9 mouse cellular contexts compared by ENCODE assay signal in genomic region chr2:32629276-32629976, GRCm38 (mm10). TPM values are rescaled to one million over a fixed set of nuclear protein-coding genes. Genes with fewer than 3 reads are reported as not detected.
A peak's percentile ranks its signal among the peaks of the same experiment; 100 is the strongest.
DNase-seq lines count a peak whose midpoint lies in the region; ATAC-seq and TF ChIP-seq lines count a peak whose summit lies in the region.
"Had no signal": no experiment of that assay in that cellular context is flagged by ENCODE, and none has a peak within 500 bp of the region (broad histone marks: within the 10 kb centered on the region; RNA-seq: fewer than 3 reads in every experiment).

No protein-coding gene starts in this region.

- no peak for TF ChIP-seq CTCF in heart, postnatal 0 days (IDR thresholded peaks at IDR 0.05; ENCODE audit: low read depth)
- TF ChIP-seq CTCF in thymus, adult 2 months (IDR thresholded peaks at IDR 0.05; ENCODE audit: borderline replicate concordance, control insufficient read depth, extremely low read depth, insufficient read depth, low read length, poor library complexity): no peak

- no peak for TF ChIP-seq EP300 in heart, postnatal 0 days (IDR thresholded peaks at IDR 0.05; ENCODE audit: low read depth)

- peaks cover 34% of the 10 kb centered on the region for H3K4me1 ChIP-seq in heart, postnatal 0 days (ENCODE audit: control insufficient read depth, insufficient read depth)
- H3K4me1 ChIP-seq in limb, embryonic 11.5 days (ENCODE audit: control insufficient read depth, insufficient read depth, low read length): peaks cover 34% of the 10 kb centered on the region
- peaks cover 40% of the 10 kb centered on the region for H3K4me1 ChIP-seq in neural tube, embryonic 12.5 days
- no peaks in the 10 kb centered on the region; the same call in 1 of the 2 replicates for H3K4me1 ChIP-seq in thymus, adult 2 months (replicated peaks; ENCODE audit: control insufficient read depth, insufficient read depth, low read length)

- peak overlapping the region; percentile 30 for H3K9ac ChIP-seq in heart, postnatal 0 days (replicated peaks; ENCODE audit: low read depth, low read length)
- H3K9ac ChIP-seq in limb, embryonic 11.5 days (ENCODE audit: low read length): no peak overlapping the region
- H3K9ac ChIP-seq in neural tube, embryonic 12.5 days: 0 out of 2 replicates have a peak overlapping the region, but pooled peaks have one; percentile 26

- no peaks in the 10 kb centered on the region for H3K27me3 ChIP-seq in heart, postnatal 0 days (ENCODE audit: control insufficient read depth, insufficient read depth, low read length)
- H3K27me3 ChIP-seq in limb, embryonic 11.5 days (ENCODE audit: control insufficient read depth, insufficient read depth, low read length): no peaks in the 10 kb centered on the region
- H3K27me3 ChIP-seq in neural tube, embryonic 12.5 days (replicated peaks): no peaks in the 10 kb centered on the region
- H3K27me3 ChIP-seq in thymus, adult 2 months (ENCODE audit: control insufficient read depth, insufficient read depth, low read length): no peaks in the 10 kb centered on the region

- H3K36me3 ChIP-seq in heart, postnatal 0 days (replicated peaks; ENCODE audit: control insufficient read depth, insufficient read depth, low read length): peaks cover 37% of the 10 kb centered on the region
- no peaks in the 10 kb centered on the region for H3K36me3 ChIP-seq in limb, embryonic 11.5 days (ENCODE audit: control insufficient read depth, insufficient read depth, low read length)
- 0 out of 2 replicates have a peak, but pooled peaks cover 2% of the 10 kb centered on the region for H3K36me3 ChIP-seq in neural tube, embryonic 12.5 days
- H3K36me3 ChIP-seq in thymus, adult 2 months (ENCODE audit: control insufficient read depth, insufficient read depth, low read length): no peaks in the 10 kb centered on the region

- H3K4me3 ChIP-seq in heart, postnatal 0 days (ENCODE audit: low read depth, low read length): peak overlapping the region; percentile 42
- H3K4me3 ChIP-seq in limb, embryonic 11.5 days (ENCODE audit: low read depth, low read length): no peak overlapping the region
- H3K4me3 ChIP-seq in neural tube, embryonic 12.5 days: no peak overlapping the region
- no peak overlapping the region for H3K4me3 ChIP-seq in thymus, adult 2 months (ENCODE audit: control insufficient read depth, insufficient read depth, low read length)

- no peaks in the 10 kb centered on the region for H3K9me3 ChIP-seq in heart, postnatal 0 days (replicated peaks; ENCODE audit: control insufficient read depth, low read length)
- H3K9me3 ChIP-seq in limb, embryonic 11.5 days (ENCODE audit: control insufficient read depth, low read length): no peaks in the 10 kb centered on the region
- H3K9me3 ChIP-seq in neural tube, embryonic 12.5 days: no peaks in the 10 kb centered on the region

- ATAC-seq in heart, postnatal 0 days (ENCODE audit: insufficient read depth, low read depth): no peak
- ATAC-seq in limb, embryonic 11.5 days (ENCODE audit: insufficient number of reproducible peaks, low FRiP score, low TSS enrichment, low read depth): no peak
- ATAC-seq in neural tube, embryonic 12.5 days (ENCODE audit: low FRiP score, low read depth): peak; percentile 52

- no peak for TF ChIP-seq POLR2A in thymus, adult 2 months (IDR thresholded peaks at IDR 0.05; ENCODE audit: control insufficient read depth, extremely low read depth, insufficient read depth, low read length, poor library complexity)

- H3K27ac ChIP-seq in heart, postnatal 0 days (ENCODE audit: low read depth): peak overlapping the region; percentile 98
- H3K27ac ChIP-seq in limb, embryonic 11.5 days (replicated peaks; ENCODE audit: low read depth, low read length): 0 out of 2 replicates have a peak overlapping the region, but pooled peaks have one; percentile 40
- no peak overlapping the region for H3K27ac ChIP-seq in neural tube, embryonic 12.5 days
- H3K27ac ChIP-seq in thymus, adult 2 months (ENCODE audit: control insufficient read depth, insufficient read depth, low read length): no peak overlapping the region

- 53% methylated on average over 9 of the region's 9 CpGs for WGBS in heart, postnatal 0 days
- WGBS in limb, embryonic 11.5 days: 43% methylated on average over 9 of the region's 9 CpGs
- WGBS in neural tube, embryonic 12.5 days: 33% methylated on average over 9 of the region's 9 CpGs
- WGBS in thymus, adult 2 months: 75% methylated on average over 9 of the region's 9 CpGs

- peak overlapping the region; percentile 65 for H3K4me2 ChIP-seq in heart, postnatal 0 days (ENCODE audit: low read depth, low read length)
- H3K4me2 ChIP-seq in limb, embryonic 11.5 days (ENCODE audit: low read depth, severe bottlenecking): no peak overlapping the region
- H3K4me2 ChIP-seq in neural tube, embryonic 12.5 days (replicated peaks): peak overlapping the region; percentile 35

- DNase-seq in adrenal gland, adult 2 months: peak; percentile 53
- DNase-seq in adrenal gland, postnatal 4 days (ENCODE audit: low spot score in 2 of 2): no peak
- peak; percentile 75 for DNase-seq in urinary bladder, postnatal 14 days (ENCODE audit: low spot score)
- DNase-seq in urinary bladder, postnatal 10 days (ENCODE audit: low spot score): no peak
- peak; percentile 32 for DNase-seq in heart, postnatal 0 days (ENCODE audit: low spot score)
- DNase-seq in limb, embryonic 11.5 days (ENCODE audit: low spot score): peak; percentile 82
- DNase-seq in thymus, adult 2 months: no peak

RNA-seq across cellular contexts. Expression of gene Ak1, which starts 7.9 kb away (rescaled TPM):
- total RNA-seq in adrenal gland, adult 2 months (2021): 10 to 100 TPM; 40.6 to 59.0 TPM
- 66.6 and 67.7 TPM in 2 replicates for polyA plus RNA-seq in adrenal gland, adult 2 months (2012; rRNA removed)
- total RNA-seq in adrenal gland, postnatal 4 days (2021): 10 to 100 TPM; 53.4 to 68.7 TPM
- total RNA-seq in heart, postnatal 0 days (2014; rRNA removed; ENCODE audit: low replicate concordance): 544 and 572 TPM in 2 replicates
- polyA plus RNA-seq in heart, postnatal 0 days (2015; fragmentation: Nextera tagmentation; extraction: Ambion mirVana): 721 and 737 TPM in 2 replicates
- 25.4 and 29.8 TPM in 2 replicates for polyA plus RNA-seq in limb, embryonic 11.5 days (2014; fragmentation: Nextera tagmentation; extraction: Ambion mirVana)
- 46.6 and 50.4 TPM in 2 replicates for polyA plus RNA-seq in neural tube, embryonic 12.5 days (2016; fragmentation: Nextera tagmentation; extraction: Ambion mirVana)
- polyA plus RNA-seq in thymus, adult 2 months (2012; rRNA removed): 3.6 and 23.5 TPM in 2 replicates

RNA-seq across cellular contexts. Expression of gene Eng, which starts 17.0 kb away (rescaled TPM):
- total RNA-seq in adrenal gland, adult 2 months (2021): 100 to 1,000 TPM; 100 to 128 TPM
- polyA plus RNA-seq in adrenal gland, adult 2 months (2012; rRNA removed): 266 and 281 TPM in 2 replicates
- total RNA-seq in adrenal gland, postnatal 4 days (2021): 100 to 1,000 TPM in 1 of 2 experiments, 10 to 100 TPM in 1; 97.4 to 103 TPM
- 123 and 148 TPM in 2 replicates for total RNA-seq in heart, postnatal 0 days (2014; rRNA removed; ENCODE audit: low replicate concordance)
- polyA plus RNA-seq in heart, postnatal 0 days (2015; fragmentation: Nextera tagmentation; extraction: Ambion mirVana): 133 and 137 TPM in 2 replicates
- polyA plus RNA-seq in limb, embryonic 11.5 days (2014; fragmentation: Nextera tagmentation; extraction: Ambion mirVana): 19.3 TPM in 2 replicates
- 28.8 and 33.0 TPM in 2 replicates for polyA plus RNA-seq in neural tube, embryonic 12.5 days (2016; fragmentation: Nextera tagmentation; extraction: Ambion mirVana)
- polyA plus RNA-seq in thymus, adult 2 months (2012; rRNA removed): 62.1 and 66.1 TPM in 2 replicates

RNA-seq across cellular contexts. Expression of gene St6galnac6, which starts 29.9 kb away (rescaled TPM):
- total RNA-seq in adrenal gland, adult 2 months (2021): 10 to 100 TPM; 55.2 to 55.6 TPM
- polyA plus RNA-seq in adrenal gland, adult 2 months (2012; rRNA removed): 115 and 122 TPM in 2 replicates
- total RNA-seq in adrenal gland, postnatal 4 days (2021): 10 to 100 TPM; 53.0 to 58.0 TPM
- 102 and 117 TPM in 2 replicates for total RNA-seq in heart, postnatal 0 days (2014; rRNA removed; ENCODE audit: low replicate concordance)
- polyA plus RNA-seq in heart, postnatal 0 days (2015; fragmentation: Nextera tagmentation; extraction: Ambion mirVana): 44.1 and 44.3 TPM in 2 replicates
- 6.5 and 7.5 TPM in 2 replicates for polyA plus RNA-seq in limb, embryonic 11.5 days (2014; fragmentation: Nextera tagmentation; extraction: Ambion mirVana)
- 10.1 and 11.5 TPM in 2 replicates for polyA plus RNA-seq in neural tube, embryonic 12.5 days (2016; fragmentation: Nextera tagmentation; extraction: Ambion mirVana)
- polyA plus RNA-seq in thymus, adult 2 months (2012; rRNA removed): 18.1 and 25.9 TPM in 2 replicates

RNA-seq across cellular contexts. Expression of gene St6galnac4, which starts 42.5 kb away (rescaled TPM):
- total RNA-seq in adrenal gland, adult 2 months (2021): 10 to 100 TPM in 1 of 2 experiments, 1 to 10 TPM in 1; 5.6 to 14.5 TPM
- polyA plus RNA-seq in adrenal gland, adult 2 months (2012; rRNA removed): 15.4 and 18.5 TPM in 2 replicates
- 10 to 100 TPM; 16.4 to 19.4 TPM for total RNA-seq in adrenal gland, postnatal 4 days (2021)
- total RNA-seq in heart, postnatal 0 days (2014; rRNA removed; ENCODE audit: low replicate concordance): 25.7 and 28.0 TPM in 2 replicates
- polyA plus RNA-seq in heart, postnatal 0 days (2015; fragmentation: Nextera tagmentation; extraction: Ambion mirVana): 25.5 and 27.0 TPM in 2 replicates
- polyA plus RNA-seq in limb, embryonic 11.5 days (2014; fragmentation: Nextera tagmentation; extraction: Ambion mirVana): 21.2 and 21.5 TPM in 2 replicates
- polyA plus RNA-seq in neural tube, embryonic 12.5 days (2016; fragmentation: Nextera tagmentation; extraction: Ambion mirVana): 20.4 and 21.4 TPM in 2 replicates
- 29.3 and 34.1 TPM in 2 replicates for polyA plus RNA-seq in thymus, adult 2 months (2012; rRNA removed)

RNA-seq across cellular contexts. Expression of gene 9430097D07Rik, which starts 53.9 kb away (rescaled TPM):
- total RNA-seq in adrenal gland, adult 2 months (2021): not detected
- not detected in 2 replicates for polyA plus RNA-seq in adrenal gland, adult 2 months (2012; rRNA removed)
- total RNA-seq in adrenal gland, postnatal 4 days (2021): not detected
- not detected in 2 replicates for total RNA-seq in heart, postnatal 0 days (2014; rRNA removed; ENCODE audit: low replicate concordance)
- not detected in 2 replicates for polyA plus RNA-seq in heart, postnatal 0 days (2015; fragmentation: Nextera tagmentation; extraction: Ambion mirVana)
- 0.33 and 0.34 TPM in 2 replicates for polyA plus RNA-seq in limb, embryonic 11.5 days (2014; fragmentation: Nextera tagmentation; extraction: Ambion mirVana)
- polyA plus RNA-seq in neural tube, embryonic 12.5 days (2016; fragmentation: Nextera tagmentation; extraction: Ambion mirVana): 0.25 and 0.69 TPM in 2 replicates
- not detected in 2 replicates for polyA plus RNA-seq in thymus, adult 2 months (2012; rRNA removed)
- total RNA-seq: heart, postnatal 14 days had no signal

Comparison
In these comparisons a context has a peak if more than half of its experiments do, and no peak if none do; other contexts are left out.
1. DNase-seq: peak in adrenal gland, adult 2 months (single experiment), urinary bladder, postnatal 14 days (single experiment), heart, postnatal 0 days (single experiment) and limb, embryonic 11.5 days (single experiment); none in adrenal gland, postnatal 4 days (0 of 2), urinary bladder, postnatal 10 days (single experiment) and thymus, adult 2 months (single experiment).
2. H3K27ac ChIP-seq: peak in heart, postnatal 0 days (single experiment) and limb, embryonic 11.5 days (single experiment); none in neural tube, embryonic 12.5 days (single experiment) and thymus, adult 2 months (single experiment).
3. RNA of gene Ak1, which starts 7.9 kb away (polyA plus RNA-seq): 721 to 737 TPM in heart, postnatal 0 days; 66.6 to 67.7 TPM in adrenal gland, adult 2 months, 46.6 to 50.4 TPM in neural tube, embryonic 12.5 days, 25.4 to 29.8 TPM in limb, embryonic 11.5 days and 3.6 to 23.5 TPM in thymus, adult 2 months; every median in the first group is over 10 times any median in the second.